Mouse (Mus musculus): Measurements from ENCODE around the gene Tmem178b. TPM values are rescaled to one million over a fixed set of nuclear protein-coding genes. Genes with fewer than 3 reads are reported as not detected.

Tmem178b gene
- polyA plus RNA-seq, 1 experiment from 2014 or later, result 0.14 TPM

DNA sequence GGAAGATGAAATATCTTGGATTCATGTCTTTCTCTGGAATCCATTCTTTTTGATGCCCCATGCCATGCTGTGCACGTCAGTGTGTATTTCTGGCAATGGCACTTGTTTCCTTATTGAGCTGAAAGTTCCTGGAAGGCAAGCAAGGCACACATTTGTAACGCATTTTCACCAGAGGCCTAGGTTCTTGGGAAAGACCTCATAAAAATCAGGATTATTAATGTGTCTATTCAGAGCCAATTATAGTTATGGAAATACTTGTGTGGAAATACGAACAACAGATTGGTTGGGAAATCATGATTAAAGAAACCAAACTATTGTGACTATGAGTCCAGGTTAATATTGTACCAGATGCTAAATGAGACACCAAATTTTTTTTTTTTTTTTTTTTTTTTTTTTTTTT, 3.4 kb downstream of the Tmem178b start:
- Histone ChIP-seq H3K4me2 (no peak overlapping the region), H3K9me3 (no peaks in the 10 kb centered on the region), H3K4me3 (no peak overlapping the region), H3K27me3 (peaks cover 40% of the 10 kb centered on the region), H3K4me1 (peaks cover 20% of the 10 kb centered on the region), H3K27ac (no peak overlapping the region), H3K9ac (no peak overlapping the region), H3K36me3 (no peaks in the 10 kb centered on the region)
- ATAC-seq (ENCODE audit: borderline replicate concordance, extremely low read depth, low FRiP score, low TSS enrichment), result no peak
- 73% methylated on average over 3 of the region's 3 CpGs for WGBS

DNA sequence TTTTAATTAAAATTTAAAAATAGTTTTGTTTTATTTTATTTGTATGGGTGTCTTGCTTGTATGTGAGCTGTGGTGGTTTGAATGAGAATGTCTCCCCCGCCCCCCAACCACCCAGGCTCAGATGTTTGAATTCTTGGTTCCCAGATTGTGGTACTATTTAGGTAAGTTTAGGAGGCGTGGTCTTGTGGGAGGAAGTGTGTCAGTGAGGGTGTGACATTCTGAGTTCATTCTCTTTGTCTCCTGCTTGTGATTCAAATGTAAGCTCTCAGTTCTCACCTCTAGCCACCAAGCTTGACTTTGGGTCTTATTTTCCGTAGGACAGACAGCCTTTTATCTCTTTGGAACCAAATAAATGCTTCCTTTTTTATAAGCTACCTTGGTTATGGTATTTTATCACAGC, 17.7 kb downstream of the Tmem178b start:
- Histone ChIP-seq H3K36me3 (no peaks in the 10 kb centered on the region), H3K4me1 (no peaks in the 10 kb centered on the region), H3K9ac (no peak overlapping the region), H3K4me3 (no peak overlapping the region), H3K27ac (no peak overlapping the region), H3K9me3 (no peaks in the 10 kb centered on the region), H3K4me2 (no peak overlapping the region), H3K27me3 (no peaks in the 10 kb centered on the region)
- ATAC-seq (ENCODE audit: borderline replicate concordance, extremely low read depth, low FRiP score, low TSS enrichment), result no peak
- WGBS, result 52% methylated on average over 3 of the region's 3 CpGs

DNA sequence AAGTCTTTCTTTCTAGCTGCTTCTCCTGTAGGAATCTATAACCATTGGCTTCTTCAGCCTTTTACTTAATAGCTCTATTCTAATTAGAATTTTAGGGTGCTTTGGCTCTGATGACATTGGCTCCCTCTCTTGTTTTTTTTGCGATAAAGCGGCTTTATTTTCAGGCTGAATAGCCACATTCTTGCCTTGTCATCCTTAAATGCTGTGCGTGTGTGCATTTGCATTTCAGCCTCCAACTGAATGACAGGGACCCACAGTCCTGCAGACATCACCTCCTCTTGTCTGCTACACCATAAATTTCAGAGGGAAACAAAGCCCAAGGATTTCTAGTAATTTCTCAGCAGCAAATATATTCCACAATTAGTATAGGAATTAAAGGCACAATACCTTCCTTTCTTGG, 23.4 kb downstream of the Tmem178b start:
- no peaks in the 10 kb centered on the region for H3K4me1 ChIP-seq
- H3K4me3 ChIP-seq, result no peak overlapping the region
- H3K27me3 ChIP-seq, result no peaks in the 10 kb centered on the region
- no peak for ATAC-seq (ENCODE audit: borderline replicate concordance, extremely low read depth, low FRiP score, low TSS enrichment)
- 81% methylated on average over 3 of the region's 3 CpGs for WGBS
- no peak overlapping the region for H3K4me2 ChIP-seq
- H3K9ac ChIP-seq, result no peak overlapping the region
- no peaks in the 10 kb centered on the region for H3K9me3 ChIP-seq
- H3K27ac ChIP-seq, result no peak overlapping the region
- no peaks in the 10 kb centered on the region for H3K36me3 ChIP-seq

DNA sequence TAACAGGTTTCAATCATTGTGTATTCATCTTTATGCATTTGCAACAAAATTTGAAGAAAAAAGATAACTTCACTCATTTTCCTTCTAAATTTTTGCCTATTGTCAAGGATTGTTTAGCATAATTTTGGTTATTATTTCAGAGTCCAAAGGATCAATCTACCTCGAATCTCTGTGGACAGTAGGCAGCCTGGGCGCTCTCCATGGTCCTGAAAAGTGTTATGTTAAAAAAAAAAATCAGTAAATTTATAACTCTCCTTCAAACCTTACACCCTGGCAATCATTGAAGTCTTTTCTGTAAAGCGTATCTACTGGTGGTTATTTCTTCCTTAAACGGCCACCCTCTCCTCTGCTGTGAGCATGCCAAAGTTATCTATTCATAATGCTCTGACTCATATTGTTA, 26.2 kb downstream of the Tmem178b start:
- Histone ChIP-seq H3K36me3 (no peaks in the 10 kb centered on the region), H3K27ac (no peak overlapping the region), H3K9ac (no peak overlapping the region), H3K27me3 (no peaks in the 10 kb centered on the region), H3K4me1 (no peaks in the 10 kb centered on the region), H3K9me3 (no peaks in the 10 kb centered on the region), H3K4me2 (no peak overlapping the region), H3K4me3 (no peak overlapping the region)
- WGBS, result 33% methylated on average over 4 of the region's 4 CpGs
- no peak for ATAC-seq (ENCODE audit: borderline replicate concordance, extremely low read depth, low FRiP score, low TSS enrichment)

DNA sequence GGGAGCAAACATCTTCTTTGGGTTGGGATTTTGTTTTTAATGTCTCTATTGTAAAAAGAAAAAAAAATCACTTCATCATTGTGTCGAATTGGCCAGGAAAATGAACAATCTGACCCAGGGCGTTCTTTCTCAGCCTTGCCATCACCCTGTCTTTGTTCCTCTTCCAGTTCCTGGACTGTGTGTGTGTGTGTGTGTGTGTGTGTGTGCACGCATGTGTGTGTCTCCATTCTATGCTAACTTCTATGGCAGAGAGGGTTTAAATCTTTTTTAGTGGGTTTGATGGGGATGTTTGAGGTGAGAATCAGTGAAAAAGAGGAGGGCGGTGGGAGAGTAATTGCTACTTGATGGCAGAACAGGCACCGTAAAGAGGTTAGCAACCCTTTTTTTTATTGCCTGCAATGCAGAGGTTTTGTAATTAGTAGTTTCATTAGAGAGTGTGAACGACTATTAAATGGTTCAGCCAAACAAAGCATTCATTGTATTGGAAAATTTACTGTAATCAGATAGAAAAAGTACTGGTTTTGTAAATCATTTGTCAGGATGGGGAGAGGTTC, 30.2 kb downstream of the Tmem178b start:
- Histone ChIP-seq H3K9ac (no peak overlapping the region), H3K4me1 (no peaks in the 10 kb centered on the region), H3K36me3 (no peaks in the 10 kb centered on the region), H3K9me3 (no peaks in the 10 kb centered on the region), H3K27ac (no peak overlapping the region), H3K4me2 (no peak overlapping the region), H3K4me3 (no peak overlapping the region), H3K27me3 (no peaks in the 10 kb centered on the region)
- ATAC-seq (ENCODE audit: borderline replicate concordance, extremely low read depth, low FRiP score, low TSS enrichment), result no peak
- 75% methylated on average over 6 of the region's 6 CpGs for WGBS

DNA sequence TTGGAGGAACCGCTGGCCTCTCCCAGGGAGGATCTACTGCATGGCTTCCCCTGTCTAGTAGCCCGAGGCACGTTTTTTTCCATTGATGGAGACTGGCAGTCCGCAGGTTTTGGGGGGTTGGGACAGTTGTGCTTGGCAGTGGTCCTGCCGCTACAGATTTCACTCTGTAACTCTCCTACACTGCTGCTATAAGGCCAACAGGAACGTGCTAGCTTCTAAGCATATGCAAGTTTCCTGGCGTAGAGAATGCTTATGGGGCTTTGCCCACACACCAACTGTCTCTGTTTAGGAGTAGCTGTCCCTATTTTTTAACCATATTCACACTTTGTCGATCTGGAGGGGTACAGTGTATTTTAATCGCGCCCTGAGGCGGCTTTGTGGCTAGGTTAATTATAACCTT, 30.8 kb downstream of the Tmem178b start:
- 64% methylated on average over 11 of the region's 11 CpGs for WGBS
- Histone ChIP-seq H3K9me3 (no peaks in the 10 kb centered on the region), H3K4me1 (no peaks in the 10 kb centered on the region), H3K4me3 (no peak overlapping the region), H3K27me3 (no peaks in the 10 kb centered on the region), H3K36me3 (no peaks in the 10 kb centered on the region), H3K4me2 (no peak overlapping the region), H3K27ac (no peak overlapping the region), H3K9ac (no peak overlapping the region)
- no peak for ATAC-seq (ENCODE audit: borderline replicate concordance, extremely low read depth, low FRiP score, low TSS enrichment)

DNA sequence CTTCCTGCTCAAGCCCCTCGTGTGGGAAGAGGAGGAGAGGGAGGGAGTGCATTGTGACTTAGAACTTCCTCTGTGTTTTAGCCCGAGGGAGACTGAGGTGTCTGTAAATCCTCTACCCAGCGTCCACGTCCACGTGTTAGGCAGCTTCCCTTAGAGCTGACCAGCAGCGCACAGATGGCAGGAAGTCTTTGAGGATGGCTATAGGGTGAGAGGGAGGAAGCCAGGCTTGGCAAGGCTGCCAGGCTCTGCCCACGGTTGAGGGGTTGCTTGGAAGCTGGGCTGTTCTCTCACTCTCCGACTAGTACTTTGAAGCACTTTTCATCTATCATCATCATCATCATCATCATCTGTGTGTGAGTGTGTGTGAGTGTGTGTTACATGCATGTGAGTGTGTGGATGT, 41.9 kb downstream of the Tmem178b start:
- Histone ChIP-seq H3K9ac (no peak overlapping the region), H3K4me3 (no peak overlapping the region), H3K27me3 (no peaks in the 10 kb centered on the region), H3K27ac (no peak overlapping the region), H3K4me1 (no peaks in the 10 kb centered on the region), H3K4me2 (no peak overlapping the region), H3K36me3 (no peaks in the 10 kb centered on the region), H3K9me3 (no peaks in the 10 kb centered on the region)
- no peak for ATAC-seq (ENCODE audit: borderline replicate concordance, extremely low read depth, low FRiP score, low TSS enrichment)
- WGBS, result 28% methylated on average over 8 of the region's 8 CpGs

DNA sequence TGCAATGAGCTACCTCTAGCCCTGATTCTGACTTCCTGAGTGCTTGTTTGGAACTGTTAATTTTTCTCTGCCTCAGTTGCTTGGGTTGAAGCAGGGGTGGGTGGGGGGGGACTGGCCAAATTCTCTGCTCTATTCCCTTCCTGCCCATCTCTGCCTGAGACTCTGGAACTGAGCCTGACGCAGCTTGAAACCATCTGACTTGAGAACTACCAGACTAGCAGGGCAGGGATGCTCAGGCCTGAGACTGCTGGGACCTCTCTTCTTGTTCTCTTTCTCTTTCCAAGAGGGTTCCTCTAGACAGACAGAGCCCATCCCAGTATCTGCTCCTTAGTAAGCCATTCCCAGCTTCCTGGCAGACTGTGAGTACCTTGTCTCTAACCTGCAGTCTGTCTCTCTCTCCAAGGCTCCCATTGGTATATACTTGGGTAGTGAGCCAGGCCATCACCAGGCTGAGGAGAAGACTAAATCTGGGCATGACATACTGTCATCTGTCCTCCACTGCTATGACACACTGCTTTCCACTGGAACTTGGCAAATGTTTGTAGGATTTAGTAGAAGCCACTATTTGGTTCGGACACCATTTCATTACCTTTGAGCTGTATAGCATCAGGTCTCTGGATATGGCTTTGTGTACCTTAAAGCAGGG, 42.7 kb downstream of the Tmem178b start:
- Histone ChIP-seq H3K4me2 (no peak overlapping the region), H3K4me1 (no peaks in the 10 kb centered on the region), H3K27me3 (no peaks in the 10 kb centered on the region), H3K27ac (no peak overlapping the region), H3K4me3 (no peak overlapping the region), H3K9ac (no peak overlapping the region), H3K9me3 (no peaks in the 10 kb centered on the region), H3K36me3 (no peaks in the 10 kb centered on the region)
- no peak for ATAC-seq (ENCODE audit: borderline replicate concordance, extremely low read depth, low FRiP score, low TSS enrichment)
- WGBS, result 77% methylated on average over 2 of the region's 2 CpGs

DNA sequence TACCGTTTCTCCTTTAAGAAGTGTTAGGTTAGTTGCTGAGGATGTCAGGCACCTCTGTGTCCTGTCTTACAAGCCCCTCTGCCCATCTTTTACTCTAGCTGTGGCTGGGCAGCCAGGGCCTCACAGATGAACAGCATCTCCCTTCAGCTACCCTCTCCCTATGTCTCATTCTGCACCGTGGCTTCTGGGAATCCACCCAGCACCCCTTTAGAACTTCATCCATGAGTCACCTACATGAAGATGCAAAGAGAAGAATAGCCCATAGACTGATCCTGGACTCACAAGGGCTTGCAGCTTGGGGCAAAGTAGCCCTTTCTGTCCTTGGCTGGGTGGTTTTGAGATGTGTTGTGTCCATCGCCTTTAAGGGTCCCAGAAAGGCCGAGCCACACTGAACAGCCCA, 43.4 kb downstream of the Tmem178b start:
- H3K27me3 ChIP-seq, result no peaks in the 10 kb centered on the region
- WGBS, result 88% methylated on average over 4 of the region's 4 CpGs
- no peak for ATAC-seq (ENCODE audit: borderline replicate concordance, extremely low read depth, low FRiP score, low TSS enrichment)
- no peak overlapping the region for H3K27ac ChIP-seq
- no peak overlapping the region for H3K4me2 ChIP-seq
- no peaks in the 10 kb centered on the region for H3K4me1 ChIP-seq
- no peak overlapping the region for H3K4me3 ChIP-seq
- no peak overlapping the region for H3K9ac ChIP-seq
- no peaks in the 10 kb centered on the region for H3K36me3 ChIP-seq
- H3K9me3 ChIP-seq, result no peaks in the 10 kb centered on the region

DNA sequence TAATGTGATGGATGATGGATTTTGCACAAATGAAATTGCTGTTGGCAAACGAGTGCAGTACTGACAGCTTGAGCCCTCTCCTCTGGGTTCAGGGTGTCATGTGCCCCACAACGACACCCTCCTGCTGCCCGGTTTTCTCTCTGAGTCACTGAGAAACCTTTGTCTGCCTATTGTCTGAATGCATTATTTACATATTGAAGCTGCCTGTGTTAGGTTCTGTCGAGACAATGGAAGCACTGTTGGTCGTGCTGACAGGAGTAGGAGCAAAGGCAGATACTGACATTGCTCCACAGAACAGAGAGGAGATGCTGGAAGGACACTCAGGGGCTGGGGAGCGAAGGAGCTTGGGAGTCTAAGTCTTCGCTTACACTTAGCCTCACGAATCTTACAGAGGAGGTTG, 44.2 kb downstream of the Tmem178b start:
- ATAC-seq (ENCODE audit: borderline replicate concordance, extremely low read depth, low FRiP score, low TSS enrichment), result no peak
- no peak overlapping the region for H3K9ac ChIP-seq
- H3K4me2 ChIP-seq, result no peak overlapping the region
- no peaks in the 10 kb centered on the region for H3K9me3 ChIP-seq
- 46% methylated on average over 8 of the region's 8 CpGs for WGBS
- H3K27me3 ChIP-seq, result no peaks in the 10 kb centered on the region
- H3K27ac ChIP-seq, result no peak overlapping the region
- no peak overlapping the region for H3K4me3 ChIP-seq
- no peaks in the 10 kb centered on the region for H3K4me1 ChIP-seq
- no peaks in the 10 kb centered on the region for H3K36me3 ChIP-seq

DNA sequence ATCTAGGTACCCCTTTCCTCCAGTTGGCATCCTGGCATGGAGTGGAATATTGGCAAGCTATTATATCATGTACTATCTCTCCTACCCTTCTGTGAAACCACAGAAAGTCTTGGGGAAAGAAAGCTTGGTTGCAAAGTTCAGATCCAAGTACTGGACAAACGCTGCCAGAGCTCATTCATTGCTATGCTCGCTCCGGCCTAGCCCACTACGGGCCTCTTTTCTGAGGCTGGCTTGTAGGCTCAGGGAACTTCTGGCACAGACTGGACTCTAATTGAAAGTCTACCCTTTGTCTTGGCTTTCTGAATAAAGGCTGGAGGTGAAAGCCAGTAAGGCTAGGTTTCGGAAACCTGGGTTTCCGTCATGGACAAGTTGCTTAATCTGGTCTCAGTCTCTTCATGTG, 44.7 kb downstream of the Tmem178b start:
- no peak for ATAC-seq (ENCODE audit: borderline replicate concordance, extremely low read depth, low FRiP score, low TSS enrichment)
- Histone ChIP-seq H3K4me1 (no peaks in the 10 kb centered on the region), H3K9ac (no peak overlapping the region), H3K4me2 (no peak overlapping the region), H3K36me3 (no peaks in the 10 kb centered on the region), H3K9me3 (no peaks in the 10 kb centered on the region), H3K4me3 (no peak overlapping the region), H3K27ac (no peak overlapping the region), H3K27me3 (no peaks in the 10 kb centered on the region)
- 89% methylated on average over 6 of the region's 6 CpGs for WGBS

DNA sequence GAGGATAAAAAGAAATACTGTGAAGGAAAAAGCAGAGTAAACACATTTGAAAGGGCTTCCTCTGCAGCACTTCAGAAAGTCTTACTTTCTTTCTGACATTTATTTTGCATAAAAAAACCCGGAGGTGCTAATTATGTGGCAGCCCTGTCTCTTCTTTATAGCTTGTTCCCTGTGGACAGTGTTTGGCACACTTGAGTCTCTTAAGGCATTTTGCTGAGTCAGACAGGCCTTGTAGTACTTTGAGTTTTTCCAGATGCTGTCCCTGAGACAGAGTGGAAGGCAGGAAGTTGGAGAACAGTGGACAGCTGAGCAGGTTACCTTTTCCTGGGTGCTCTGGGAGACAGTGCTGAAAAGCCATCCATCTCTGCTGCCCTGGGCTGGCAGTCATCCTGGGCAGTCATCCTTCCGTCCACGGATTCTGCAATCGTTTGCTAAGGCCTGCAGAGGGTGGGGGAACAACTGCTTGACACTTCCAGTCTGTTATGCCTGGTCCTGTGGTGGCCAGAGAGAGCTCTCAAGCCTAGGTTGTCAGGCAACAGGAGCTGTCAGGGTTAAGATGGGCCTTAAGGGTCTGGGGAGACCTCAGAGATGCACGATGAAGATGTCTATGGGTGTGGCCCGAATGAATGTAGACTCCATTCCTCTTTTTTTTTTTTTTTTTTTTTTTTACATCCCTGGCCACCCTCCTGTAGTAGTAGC, 46.1 kb downstream of the Tmem178b start:
- no peaks in the 10 kb centered on the region for H3K36me3 ChIP-seq
- no peaks in the 10 kb centered on the region for H3K27me3 ChIP-seq
- H3K9ac ChIP-seq, result no peak overlapping the region
- no peak overlapping the region for H3K4me2 ChIP-seq
- no peak overlapping the region for H3K4me3 ChIP-seq
- H3K27ac ChIP-seq, result no peak overlapping the region
- no peak for ATAC-seq (ENCODE audit: borderline replicate concordance, extremely low read depth, low FRiP score, low TSS enrichment)
- no peaks in the 10 kb centered on the region for H3K4me1 ChIP-seq
- 63% methylated on average over 6 of the region's 6 CpGs for WGBS
- H3K9me3 ChIP-seq, result no peaks in the 10 kb centered on the region

Data from lung, embryonic 15.5 days (tissue).